Mouse (Mus musculus): ENCODE data around the gene 2300003K06Rik. TPM values are rescaled to one million over a fixed set of nuclear protein-coding genes. Genes with fewer than 3 reads are reported as not detected.
"Not testable (repeated sequence)": the region's sequence is repeated elsewhere in the genome, so short reads cannot be mapped to it uniquely, and the experiment has no call there.

The 2300003K06Rik gene
- total RNA-seq (2021) = not detected
- long read RNA-seq, experiment 1 = 0 reads
- long read RNA-seq, experiment 2 = 0 reads

- no peak within 1 kb of the TSS for H3K4me3 ChIP-seq
- no peak for DNase-seq
- intact Hi-C loops (cut with DNase I) = no loop called here
- TF ChIP-seq CTCF (IDR thresholded peaks at IDR 0.05) = no peak
- no peak within 1 kb of the TSS for H3K27ac ChIP-seq
Observed at GRCm38 (mm10) chr11:99837966-99838365, at the start of gene 2300003K06Rik. TSS of gene 2300003K06Rik (minus strand) at chr11:99838066.

- intact Hi-C loops (cut with DNase I); H3K4me3 ChIP-seq; H3K27ac ChIP-seq; DNase-seq: not testable (repeated sequence)
Observed at GRCm38 (mm10) chr11:99878887-99879286, 41.0 kb upstream of the 2300003K06Rik start, which contains the start of gene Gm11567. TSS of gene Gm11567 (plus strand) at chr11:99879187.

- intact Hi-C loops (cut with DNase I); H3K27ac ChIP-seq; DNase-seq; H3K4me3 ChIP-seq: not testable (repeated sequence)
Observed at GRCm38 (mm10) chr11:99873089-99873488, 35.2 kb upstream of the 2300003K06Rik start, which contains the start of gene Krtap9-1. TSS of gene Krtap9-1 (plus strand) at chr11:99873389.

GRCm38 (mm10) chr11:99864176-99864575, 26.3 kb upstream of the 2300003K06Rik start, which contains the start of gene Gm11559:
TSS of gene Gm11559 (plus strand) at chr11:99864476.
- DNase-seq; H3K4me3 ChIP-seq; intact Hi-C loops (cut with DNase I); H3K27ac ChIP-seq: not testable (repeated sequence)

GRCm38 (mm10) chr11:99858761-99859160, 20.9 kb upstream of the 2300003K06Rik start:
- no peak overlapping the region for H3K4me3 ChIP-seq
- no peak for DNase-seq
- H3K27ac ChIP-seq = no peak overlapping the region
- TF ChIP-seq CTCF (IDR thresholded peaks at IDR 0.05) = no peak
- intact Hi-C loops (cut with DNase I) = no loop called here

GRCm38 (mm10) chr11:99857617-99858016, 19.8 kb upstream of the 2300003K06Rik start, which contains the start of gene Gm11568:
TSS of gene Gm11568 (plus strand) at chr11:99857917.
- DNase-seq = no peak
- intact Hi-C loops (cut with DNase I) = no loop called here
- Histone ChIP-seq H3K4me3 (no peak within 1 kb of the TSS), H3K27ac (no peak within 1 kb of the TSS)
- no peak for TF ChIP-seq CTCF (IDR thresholded peaks at IDR 0.05)

GRCm38 (mm10) chr11:99854121-99854520, 16.3 kb upstream of the 2300003K06Rik start:
- no peak for TF ChIP-seq CTCF (IDR thresholded peaks at IDR 0.05)
- intact Hi-C loops (cut with DNase I) = no loop called here
- DNase-seq = no peak
- Histone ChIP-seq H3K4me3 (no peak overlapping the region), H3K27ac (no peak overlapping the region)

GRCm38 (mm10) chr11:99851508-99851907, 13.6 kb upstream of the 2300003K06Rik start, which contains the start of gene Krtap4-16:
TSS of gene Krtap4-16 (minus strand) at chr11:99851608.
- no peak for TF ChIP-seq CTCF (IDR thresholded peaks at IDR 0.05)
- intact Hi-C loops (cut with DNase I) = no loop called here
- no peak for DNase-seq
- Histone ChIP-seq H3K4me3 (no peak within 1 kb of the TSS), H3K27ac (no peak within 1 kb of the TSS)

- intact Hi-C loops (cut with DNase I) = no loop called here
- no peak overlapping the region for H3K27ac ChIP-seq
- DNase-seq = no peak
- no peak overlapping the region for H3K4me3 ChIP-seq
- TF ChIP-seq CTCF (IDR thresholded peaks at IDR 0.05) = no peak
Observed at GRCm38 (mm10) chr11:99846746-99847145, 8.9 kb upstream of the 2300003K06Rik start.

DNA sequence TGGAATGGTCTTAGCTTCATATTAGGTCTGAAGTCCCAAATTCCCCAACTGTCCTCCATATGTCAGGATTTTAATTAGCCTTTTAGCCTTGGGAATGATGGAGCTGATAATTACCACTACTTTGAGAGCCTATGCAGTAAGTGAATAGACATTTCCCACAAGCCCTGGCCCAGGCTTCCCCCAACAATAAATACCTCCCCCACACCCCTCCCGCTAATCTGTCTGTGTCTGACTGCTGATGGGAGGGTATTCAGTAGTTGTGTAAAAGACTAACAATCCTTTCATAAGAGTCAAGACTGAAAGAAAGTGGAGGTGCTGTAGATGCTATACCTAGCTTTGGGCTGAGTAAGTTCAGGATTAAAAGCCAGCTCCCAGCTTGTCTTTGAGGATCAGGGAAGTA, 4.3 kb upstream of the 2300003K06Rik start:
- DNase-seq = no peak
- intact Hi-C loops (cut with DNase I) = no loop called here
- TF ChIP-seq CTCF (IDR thresholded peaks at IDR 0.05) = no peak
- Histone ChIP-seq H3K27ac (no peak overlapping the region), H3K4me3 (no peak overlapping the region)

DNA sequence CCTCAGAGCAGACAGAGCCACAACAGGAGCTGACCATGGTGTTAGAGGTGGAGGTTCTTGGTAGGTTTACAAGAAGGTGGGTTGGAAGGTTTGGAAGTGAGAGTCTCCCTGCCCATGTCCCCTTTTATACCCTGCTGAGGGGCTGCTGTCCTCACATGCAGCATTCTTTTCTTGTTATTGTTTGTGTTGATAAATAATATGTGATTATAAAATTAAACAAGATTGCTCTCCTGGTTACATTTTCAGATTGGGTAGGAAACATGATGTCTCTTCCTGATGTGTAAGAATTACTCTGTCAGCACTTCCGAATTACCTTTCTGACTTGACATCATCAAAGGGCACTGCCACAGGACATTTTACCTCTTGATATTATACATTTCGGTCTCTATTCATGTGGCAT, 22.3 kb downstream of the 2300003K06Rik start, which contains the start of gene Gm11564:
Gene Gm11564, minus strand, starts transcription at position 101 of the 400 bp plus-strand sequence.
- DNase-seq; H3K4me3 ChIP-seq; intact Hi-C loops (cut with DNase I); H3K27ac ChIP-seq: not testable (repeated sequence)

- intact Hi-C loops (cut with DNase I); DNase-seq; H3K4me3 ChIP-seq; H3K27ac ChIP-seq: not testable (repeated sequence)
Observed at GRCm38 (mm10) chr11:99809792-99810191, 28.1 kb downstream of the 2300003K06Rik start, which contains the start of gene Krtap4-13. TSS of gene Krtap4-13 (minus strand) at chr11:99809892.

- H3K27ac ChIP-seq; intact Hi-C loops (cut with DNase I): not testable (repeated sequence)
Observed at GRCm38 (mm10) chr11:99804346-99804745, 33.5 kb downstream of the 2300003K06Rik start, which contains the start of gene Gm11554. TSS of gene Gm11554 (minus strand) at chr11:99804446.

DNA sequence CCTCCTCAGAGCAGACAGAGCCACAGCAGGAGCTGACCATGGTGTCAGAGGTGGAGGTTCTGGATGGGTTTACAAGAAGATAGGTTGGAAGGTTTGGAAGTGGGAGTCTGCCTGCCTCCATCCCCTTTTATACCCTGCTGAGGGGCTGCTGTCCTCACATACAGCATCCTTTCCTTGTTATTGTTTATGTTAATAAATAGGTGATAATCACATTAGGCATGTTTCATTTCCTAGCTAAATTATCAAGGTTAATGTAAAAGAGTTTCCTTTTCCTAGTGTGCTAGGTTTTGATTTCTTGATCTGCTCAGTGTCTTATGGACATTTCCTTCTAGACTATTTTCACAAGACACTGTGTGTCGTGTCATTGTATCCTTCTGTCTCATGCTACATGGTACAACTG, 39.0 kb downstream of the 2300003K06Rik start, which contains the start of gene Gm11569:
Gene Gm11569, minus strand, starts transcription at position 101 of the 400 bp plus-strand sequence.
- DNase-seq; H3K4me3 ChIP-seq; intact Hi-C loops (cut with DNase I); H3K27ac ChIP-seq: not testable (repeated sequence)

More at GRCm38 (mm10) chr11:99804346-99804745, 33.5 kb downstream of the 2300003K06Rik start, which contains the start of gene Gm11554:
- not testable (repeated sequence) for H3K4me3 ChIP-seq, DNase-seq
